Mouse (Mus musculus) embryonic fibroblast, embryonic 13.5 days (primary cell): ENCODE measurements around the gene Ndufs3.

Experiments used
- CTCF ChIP-seq: IDR thresholded peaks from 2 replicates; pipeline ENCODE4 v1.5.1; 2011; ENCODE audit warnings: mild to moderate bottlenecking, control low read depth, low read length, moderate library complexity, borderline replicate concordance; ENCODE audit not compliant: insufficient read depth
- POLR2A ChIP-seq: IDR thresholded peaks from 2 replicates; pipeline ENCODE4 v1.6.1; 2011; ENCODE audit warnings: low read depth, mild to moderate bottlenecking, control low read depth, low read length, moderate library complexity

DNA sequence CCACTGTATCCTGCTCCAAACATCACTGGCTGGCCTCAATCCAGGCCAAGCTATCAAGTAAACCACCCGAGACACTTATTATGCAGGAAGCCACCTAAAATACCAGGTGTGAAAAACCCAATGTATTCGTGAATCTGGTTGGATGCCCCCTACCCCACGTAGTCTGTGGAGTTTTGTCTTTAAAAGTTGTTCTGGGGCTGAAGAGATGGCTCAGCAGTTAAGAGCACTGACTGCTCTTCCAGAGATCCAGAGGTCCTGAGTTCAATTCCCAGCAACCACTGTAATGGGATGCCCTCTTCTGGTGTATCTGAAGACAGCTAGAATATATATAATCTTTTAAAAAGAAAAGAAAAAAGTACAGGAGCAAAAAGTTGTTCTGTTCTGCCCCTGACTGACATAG, 33.7 kb upstream of the Ndufs3 start:
- TF ChIP-seq CTCF (no peak), POLR2A (no peak)
